Mouse (Mus musculus) hindbrain, embryonic 15.5 days (tissue): ENCODE data around the gene Nap1l3. TPM values are rescaled to one million over a fixed set of nuclear protein-coding genes. Genes with fewer than 3 reads are reported as not detected.
A peak's percentile ranks its signal among the peaks of the same experiment; 100 is the strongest.

Experiments
- ATAC-seq: fragments of 200-750 bp; cut with Nextera tagmentation; 2 replicates; pipeline ENCODE4 v1.8.0; 2017; ENCODE audit warnings: low read depth, moderate number of reproducible peaks, moderate TSS enrichment; ENCODE audit not compliant: low FRiP score
- H3K27ac ChIP-seq: fragments of 300-500 bp; sonication (generic); replicated peaks from 2 replicates; pipeline ENCODE4 v1.5.1; 2015; ENCODE audit warnings: mild to moderate bottlenecking, inconsistent platforms
- H3K27me3 ChIP-seq: fragments of 300-500 bp; sonication (generic); 2 replicates; pipeline ENCODE4 v1.6.1; 2015; ENCODE audit warnings: control low read depth, inconsistent platforms
- H3K36me3 ChIP-seq: fragments of 300-500 bp; sonication (generic); 2 replicates; pipeline ENCODE4 v1.6.1; 2015; ENCODE audit warnings: control low read depth, inconsistent platforms
- H3K4me1 ChIP-seq: fragments of 300-500 bp; sonication (generic); replicated peaks from 2 replicates; pipeline ENCODE4 v1.6.1; 2015; ENCODE audit warnings: control low read depth, inconsistent platforms
- H3K4me2 ChIP-seq: fragments of 300-500 bp; sonication (generic); 2 replicates; pipeline ENCODE4 v1.6.1; 2015; ENCODE audit warnings: moderate library complexity, mild to moderate bottlenecking, inconsistent platforms
- H3K4me3 ChIP-seq: fragments of 300-500 bp; sonication (generic); 2 replicates; pipeline ENCODE4 v1.5.1; 2015; ENCODE audit warnings: mild to moderate bottlenecking, inconsistent platforms
- H3K9ac ChIP-seq: fragments of 300-500 bp; sonication (generic); 2 replicates; pipeline ENCODE4 v1.6.1; 2015; ENCODE audit warnings: inconsistent platforms
- H3K9me3 ChIP-seq: fragments of 300-500 bp; sonication (generic); 2 replicates; pipeline ENCODE4 v1.6.1; 2016; ENCODE audit warnings: control low read depth, inconsistent platforms
- WGBS: fragments of 180-500 bp; shearing (Covaris S2); methylation state at CpG from one replicate; pipeline ENCODE4 v1.1.7; 2015; 5-methylcytosine and 5-hydroxymethylcytosine counted together
- polyA plus RNA-seq: library from polyadenylated mRNA; unstranded; fragments of >200 nt; fragmentation: Nextera tagmentation; extraction: Ambion mirVana; gene quantifications from 2 replicates; pipeline ENCODE4 v1.2.1, GENCODE M21; 2015

Nap1l3 gene
- polyA plus RNA-seq = 60.4 and 65.7 TPM in 2 replicates

DNA sequence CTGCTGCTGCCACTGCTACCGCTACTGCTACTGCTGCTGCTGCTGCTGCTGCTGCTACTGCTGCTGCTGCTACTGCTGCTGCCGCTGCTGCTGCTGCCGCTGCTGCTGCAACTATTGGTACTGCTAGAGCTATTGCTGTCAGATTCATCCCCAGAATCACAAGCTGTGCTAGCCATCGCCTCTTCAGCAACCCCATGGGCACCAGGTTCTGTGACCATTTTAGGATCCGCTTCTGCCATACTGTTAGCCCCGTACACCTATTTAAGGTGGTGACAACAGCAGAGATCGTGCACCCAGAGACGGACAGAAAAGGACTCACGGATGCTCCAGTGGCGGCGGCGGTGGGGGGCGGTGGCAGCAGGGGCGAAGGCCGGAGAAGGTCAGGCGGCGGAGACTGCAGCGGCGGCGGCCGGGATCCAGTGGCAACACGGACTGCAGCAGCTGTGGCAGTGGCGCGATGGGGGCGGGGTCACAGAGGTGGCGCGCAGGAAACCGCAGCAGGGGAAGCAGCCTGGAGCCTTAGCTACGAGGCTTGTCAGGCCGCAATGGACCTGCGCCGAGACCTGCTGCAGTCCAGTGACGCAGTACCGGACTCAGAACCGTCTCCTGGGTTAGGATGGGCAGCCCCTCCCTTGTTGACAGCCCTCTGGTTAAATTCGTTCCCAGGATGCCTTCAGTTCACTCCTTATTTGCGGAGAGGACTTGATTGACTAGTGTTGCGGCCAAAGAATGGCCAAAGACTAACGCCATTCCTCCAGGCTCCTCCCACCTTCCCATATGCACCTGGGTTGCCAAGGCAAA lies at the start of gene Nap1l3:
Gene Nap1l3 (minus strand): TSS at position 621 of the 801 bp plus-strand sequence.
- Histone ChIP-seq H3K9ac (peak within 1 kb of the TSS; percentile 64), H3K36me3 (no peaks in the 10 kb centered on the region), H3K4me1 (no peaks in the 10 kb centered on the region), H3K27ac (peak within 1 kb of the TSS; percentile 91), H3K9me3 (no peaks in the 10 kb centered on the region), H3K27me3 (no peaks in the 10 kb centered on the region), H3K4me3 (peak within 1 kb of the TSS; percentile 62), H3K4me2 (peak within 1 kb of the TSS; percentile 52)
- peak; percentile 99 for ATAC-seq
- 11% methylated on average over 38 of the region's 39 CpGs for WGBS

DNA sequence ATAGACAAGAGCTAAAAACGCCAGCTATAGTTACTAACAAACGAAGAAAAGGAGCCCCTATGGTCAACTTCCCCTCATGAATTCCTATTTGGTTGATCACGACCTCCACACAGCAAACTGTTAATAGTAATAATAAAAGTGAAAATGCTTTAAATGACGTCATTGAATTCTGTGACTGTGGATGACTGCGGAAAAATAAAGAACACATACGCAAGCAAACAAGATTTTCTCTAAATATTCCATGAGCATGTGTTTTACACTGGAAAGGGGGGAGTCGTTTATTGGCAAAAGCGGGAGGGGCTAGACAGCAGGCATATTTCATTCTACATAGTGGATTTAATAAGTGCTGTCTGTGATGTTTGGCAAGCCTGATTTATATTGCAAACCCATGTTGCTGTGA lies 451 bp upstream of the Nap1l3 start:
- Histone ChIP-seq H3K27ac (peak overlapping the region; percentile 91), H3K4me3 (peak overlapping the region; percentile 62), H3K4me2 (peak overlapping the region; percentile 52), H3K4me1 (no peaks in the 10 kb centered on the region), H3K36me3 (no peaks in the 10 kb centered on the region), H3K27me3 (no peaks in the 10 kb centered on the region), H3K9me3 (no peaks in the 10 kb centered on the region), H3K9ac (no peak overlapping the region)
- ATAC-seq = peak; percentile 57
- WGBS = 21% methylated on average over 8 of the region's 8 CpGs
